Mouse (Mus musculus): ENCODE data around the gene Rere.
"Not testable (repeated sequence)": the region's sequence is repeated elsewhere in the genome, so short reads cannot be mapped to it uniquely, and the experiment has no call there.

DNA sequence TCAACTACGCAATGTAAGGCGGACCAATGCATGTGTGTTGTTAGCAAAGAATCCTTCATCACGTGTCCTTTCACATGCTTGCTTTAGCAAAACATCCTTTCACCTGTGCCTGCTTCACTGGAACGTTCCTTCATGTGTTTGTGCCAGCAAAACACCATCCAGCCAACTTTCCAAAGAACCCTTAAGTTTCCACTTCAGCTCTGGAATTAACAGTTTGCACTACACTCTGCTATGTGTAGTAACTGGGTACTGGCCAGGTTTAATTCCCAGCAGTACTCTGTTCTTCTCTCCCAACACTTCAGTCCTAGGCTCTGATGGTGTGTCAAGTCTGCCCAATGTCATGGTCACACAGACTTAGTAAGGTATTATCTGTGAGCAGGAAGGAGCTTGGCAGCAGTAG is 264.9 kb downstream of the Rere start:
- not testable (repeated sequence) for TF ChIP-seq CTCF (IDR thresholded peaks at IDR 0.05; ENCODE audit: control insufficient read depth, insufficient read depth, insufficient replicate concordance, low read depth, low read length); POLR2A (IDR thresholded peaks at IDR 0.05; ENCODE audit: control insufficient read depth, low read depth, low read length)
